Mouse (Mus musculus) lung, postnatal 0 days (tissue): ENCODE results near the gene Erich4. TPM values are rescaled to one million over a fixed set of nuclear protein-coding genes. Genes with fewer than 3 reads are reported as not detected.
"Not testable (repeated sequence)": the region's sequence is repeated elsewhere in the genome, so short reads cannot be mapped to it uniquely, and the experiment has no call there.

Experiments used
- ATAC-seq: fragments of 200-750 bp; cut with Nextera tagmentation; 2 replicates; pipeline ENCODE4 v1.8.0; 2017; ENCODE audit warnings: moderate library complexity
- DNase-seq: peaks from one replicate; pipeline ENCODE4 v3.0.0-alpha.2; 2016; ENCODE audit warnings: low spot score
- H3K27ac ChIP-seq: fragments of 300-500 bp; sonication (generic); 2 replicates; pipeline ENCODE4 v1.5.1; 2014; ENCODE audit warnings: antibody characterized with exemption, mild to moderate bottlenecking, low read length, mixed read lengths
- H3K27me3 ChIP-seq: fragments of 300-500 bp; sonication (generic); replicated peaks from 2 replicates; pipeline ENCODE4 v1.6.1; 2014; ENCODE audit warnings: low read length, mixed read lengths; ENCODE audit not compliant: insufficient read depth
- H3K36me3 ChIP-seq: fragments of 300-500 bp; sonication (generic); 2 replicates; pipeline ENCODE4 v1.6.1; 2014; ENCODE audit warnings: low read length, mixed read lengths; ENCODE audit not compliant: insufficient read depth
- H3K4me1 ChIP-seq: fragments of 300-500 bp; sonication (generic); 2 replicates; pipeline ENCODE4 v1.6.1; 2014; ENCODE audit warnings: antibody characterized with exemption, low read depth, low read length, mixed read lengths; ENCODE audit not compliant: insufficient read depth
- H3K4me2 ChIP-seq: fragments of 300-500 bp; sonication (generic); replicated peaks from 2 replicates; pipeline ENCODE4 v1.6.1; 2014; ENCODE audit warnings: low read depth, mild to moderate bottlenecking, low read length, moderate library complexity, mixed read lengths
- H3K4me3 ChIP-seq: fragments of 300-500 bp; sonication (generic); 2 replicates; pipeline ENCODE4 v1.5.1; 2014; ENCODE audit warnings: low read depth, low read length
- H3K9ac ChIP-seq: fragments of 300-500 bp; sonication (generic); replicated peaks from 2 replicates; pipeline ENCODE4 v1.6.1; 2014; ENCODE audit warnings: low read depth, mild to moderate bottlenecking
- H3K9me3 ChIP-seq: fragments of 300-500 bp; sonication (generic); 2 replicates; pipeline ENCODE4 v1.6.1; 2016; ENCODE audit warnings: low read length, mixed read lengths
- CTCF ChIP-seq: IDR thresholded peaks from 2 replicates; pipeline ENCODE4 v1.5.1; 2016; ENCODE audit warnings: antibody characterized with exemption, mild to moderate bottlenecking
- EP300 ChIP-seq: IDR thresholded peaks from 2 replicates; pipeline ENCODE4 v1.6.1; 2016; ENCODE audit warnings: antibody characterized with exemption, mild to moderate bottlenecking, control low read depth
- WGBS: fragments of 180-500 bp; shearing (Covaris S2); extraction: QIAGEN DNeasy Blood & Tissue Kit; methylation state at CpG from one replicate; pipeline ENCODE4 v1.1.7; 2014; 5-methylcytosine and 5-hydroxymethylcytosine counted together
- polyA plus RNA-seq: library from polyadenylated mRNA; unstranded; fragments of >200 nt; fragmentation: Nextera tagmentation; extraction: Ambion mirVana; gene quantifications from 2 replicates; pipeline ENCODE4 v1.2.1, GENCODE M21; 2015

Erich4 gene
- polyA plus RNA-seq, 1 experiment from 2014 or later, result not detected

GRCm38 (mm10) chr7:25575870-25576269 is 39.8 kb downstream of the Erich4 start:
- Histone ChIP-seq H3K36me3 (no peaks in the 10 kb centered on the region), H3K27ac (no peak overlapping the region), H3K27me3 (no peaks in the 10 kb centered on the region), H3K9me3 (no peaks in the 10 kb centered on the region), H3K4me2 (no peak overlapping the region), H3K9ac (no peak overlapping the region), H3K4me1 (no peaks in the 10 kb centered on the region), H3K4me3 (no peak overlapping the region)
- no peak for TF ChIP-seq EP300
- TF ChIP-seq CTCF, result no peak
- peak; percentile 13 for DNase-seq
- WGBS, result 12% methylated on average over 8 of the region's 8 CpGs
- no peak for ATAC-seq

GRCm38 (mm10) chr7:25575105-25575504 is 40.6 kb downstream of the Erich4 start:
- WGBS, result 71% methylated on average over 5 of the region's 5 CpGs
- Histone ChIP-seq H3K4me1 (no peaks in the 10 kb centered on the region), H3K27me3 (no peaks in the 10 kb centered on the region), H3K4me3 (no peak overlapping the region), H3K27ac (no peak overlapping the region), H3K9me3 (no peaks in the 10 kb centered on the region), H3K36me3 (no peaks in the 10 kb centered on the region), H3K9ac (no peak overlapping the region), H3K4me2 (no peak overlapping the region)
- no peak for DNase-seq
- TF ChIP-seq EP300, result no peak
- no peak for TF ChIP-seq CTCF
- ATAC-seq, result no peak

GRCm38 (mm10) chr7:25573806-25574205 is 41.9 kb downstream of the Erich4 start:
- not testable (repeated sequence) for H3K27ac ChIP-seq, DNase-seq

GRCm38 (mm10) chr7:25568721-25569120 is 47.0 kb downstream of the Erich4 start:
- TF ChIP-seq CTCF (no peak), EP300 (no peak)

More at GRCm38 (mm10) chr7:25573806-25574205, 41.9 kb downstream of the Erich4 start:
- H3K9me3 ChIP-seq, H3K4me1 ChIP-seq, H3K4me2 ChIP-seq, H3K9ac ChIP-seq, H3K36me3 ChIP-seq, ATAC-seq, H3K27me3 ChIP-seq, H3K4me3 ChIP-seq: not testable (repeated sequence)
- WGBS, result 53% methylated on average over 5 of the region's 5 CpGs

More at GRCm38 (mm10) chr7:25568721-25569120, 47.0 kb downstream of the Erich4 start:
- WGBS, result 96% methylated on average over 7 of the region's 7 CpGs
- H3K27me3 ChIP-seq, result no peaks in the 10 kb centered on the region
- no peak overlapping the region for H3K27ac ChIP-seq
- no peak overlapping the region for H3K4me2 ChIP-seq
- no peaks in the 10 kb centered on the region for H3K36me3 ChIP-seq
- no peaks in the 10 kb centered on the region for H3K9me3 ChIP-seq
- H3K9ac ChIP-seq, result no peak overlapping the region
- ATAC-seq, result no peak
- H3K4me3 ChIP-seq, result no peak overlapping the region
- DNase-seq, result no peak
- no peaks in the 10 kb centered on the region for H3K4me1 ChIP-seq

Other genes starting within 250 kb of the Erich4 start
- gene Cnfn, start 246.2 kb downstream of the Erich4 start, polyA plus RNA-seq, result not detected in 2 replicates
- 19.8 and 21.4 TPM in 2 replicates for gene Lipe, start 217.2 kb downstream of the Erich4 start, polyA plus RNA-seq
- 31.9 and 38.1 TPM in 2 replicates for gene Cxcl17, start 203.0 kb downstream of the Erich4 start, polyA plus RNA-seq
- 21.7 and 23.5 TPM in 2 replicates for gene Ceacam1, start 138.3 kb downstream of the Erich4 start, polyA plus RNA-seq
- not detected in 2 replicates for gene Ceacam2, start 76.0 kb downstream of the Erich4 start, polyA plus RNA-seq
- 20.0 and 22.5 TPM in 2 replicates for gene Dmac2, start 3.5 kb upstream of the Erich4 start, polyA plus RNA-seq
- gene B3gnt8, start 10.8 kb upstream of the Erich4 start, polyA plus RNA-seq, result 10.1 and 10.9 TPM in 2 replicates
- gene Bckdha, start 43.1 kb upstream of the Erich4 start, polyA plus RNA-seq, result 61.8 and 71.7 TPM in 2 replicates
- gene Exosc5, start 43.3 kb upstream of the Erich4 start, polyA plus RNA-seq, result 46.7 and 49.7 TPM in 2 replicates
- 1.2 and 2.0 TPM in 2 replicates for gene Tmem91, start 59.3 kb upstream of the Erich4 start, polyA plus RNA-seq
- 28.6 and 28.8 TPM in 2 replicates for gene B9d2, start 64.9 kb upstream of the Erich4 start, polyA plus RNA-seq
- 6.6 and 9.0 TPM in 2 replicates for gene Tgfb1, start 71.1 kb upstream of the Erich4 start, polyA plus RNA-seq
- 9.8 and 12.1 TPM in 2 replicates for gene Ccdc97, start 103.2 kb upstream of the Erich4 start, polyA plus RNA-seq
- gene Hnrnpul1, start 138.9 kb upstream of the Erich4 start, polyA plus RNA-seq, result 32.4 and 34.5 TPM in 2 replicates
- gene Axl, start 172.8 kb upstream of the Erich4 start, polyA plus RNA-seq, result 74.6 and 81.6 TPM in 2 replicates
- 51.9 and 53.1 TPM in 2 replicates for gene Cyp2s1, start 201.0 kb upstream of the Erich4 start, polyA plus RNA-seq